Mouse (Mus musculus) liver, embryonic 14.5 days (tissue): Measurements from ENCODE around the gene Prss34.

Experiments
- CTCF ChIP-seq: IDR thresholded peaks from 2 replicates; pipeline ENCODE4 v1.5.1; 2016; ENCODE audit warnings: antibody characterized with exemption, low read depth, control low read depth
- EP300 ChIP-seq: IDR thresholded peaks from 2 replicates; pipeline ENCODE4 v1.6.1; 2016; ENCODE audit warnings: antibody characterized with exemption, low read depth

- no peak for TF ChIP-seq CTCF
- TF ChIP-seq EP300: no peak
These were observed 22.6 kb downstream of the Prss34 start for GRCm38 (mm10) chr17:25320819-25321218.
